Mouse (Mus musculus): Measurements from ENCODE around the gene Olfr1495.
"Not testable (repeated sequence)": the region's sequence is repeated elsewhere in the genome, so short reads cannot be mapped to it uniquely, and the experiment has no call there.

The Olfr1495 gene

GRCm38 (mm10) chr19:13764306-13764705, at the start of gene Olfr1495:
Gene Olfr1495, plus strand, starts transcription at chr19:13764606.
- no peak for DNase-seq

- no peak for DNase-seq
Measured at GRCm38 (mm10) chr19:13722978-13723377, 41.4 kb upstream of the Olfr1495 start, which contains the start of gene Olfr1493-ps1. Gene Olfr1493-ps1, plus strand, starts transcription at chr19:13723278.

GRCm38 (mm10) chr19:13739428-13739827, 25.0 kb upstream of the Olfr1495 start, which contains the start of gene Olfr1494:
Gene Olfr1494, plus strand, starts transcription at chr19:13739728.
- DNase-seq, result no peak

GRCm38 (mm10) chr19:13749366-13749765, 15.0 kb upstream of the Olfr1495 start:
- no peak for DNase-seq

GRCm38 (mm10) chr19:13768565-13769276, 4.3 kb downstream of the Olfr1495 start:
- DNase-seq, result no peak

- DNase-seq, result no peak
Measured at GRCm38 (mm10) chr19:13777578-13777977, 13.2 kb downstream of the Olfr1495 start, which contains the start of gene Olfr1496. Gene Olfr1496, plus strand, starts transcription at chr19:13777878.

- DNase-seq, result no peak
Measured at GRCm38 (mm10) chr19:13798102-13798501, 33.7 kb downstream of the Olfr1495 start, which contains the start of gene Olfr1497. Gene Olfr1497, minus strand, starts transcription at chr19:13798202.

- not testable (repeated sequence) for DNase-seq
Measured at GRCm38 (mm10) chr19:13805486-13805885, 41.1 kb downstream of the Olfr1495 start.

- no peak for DNase-seq
Measured at GRCm38 (mm10) chr19:13812823-13813222, 48.4 kb downstream of the Olfr1495 start.

GRCm38 (mm10) chr19:13818827-13819226, 54.4 kb downstream of the Olfr1495 start:
- DNase-seq, result peak; percentile 3

- no peak for DNase-seq
Measured at GRCm38 (mm10) chr19:13819347-13819746, 54.9 kb downstream of the Olfr1495 start, which contains the start of gene Olfr1499. Gene Olfr1499, minus strand, starts transcription at chr19:13819447.
